Mouse (Mus musculus) forelimb bud, embryonic 11.5 days (tissue): Measurements from ENCODE around the gene Dnah5.

Experiments
- DNase-seq: peaks from one replicate; pipeline ENCODE4 v3.0.0-alpha.2; 2012; ENCODE audit warnings: low read depth, low spot score

The Dnah5 gene

DNA sequence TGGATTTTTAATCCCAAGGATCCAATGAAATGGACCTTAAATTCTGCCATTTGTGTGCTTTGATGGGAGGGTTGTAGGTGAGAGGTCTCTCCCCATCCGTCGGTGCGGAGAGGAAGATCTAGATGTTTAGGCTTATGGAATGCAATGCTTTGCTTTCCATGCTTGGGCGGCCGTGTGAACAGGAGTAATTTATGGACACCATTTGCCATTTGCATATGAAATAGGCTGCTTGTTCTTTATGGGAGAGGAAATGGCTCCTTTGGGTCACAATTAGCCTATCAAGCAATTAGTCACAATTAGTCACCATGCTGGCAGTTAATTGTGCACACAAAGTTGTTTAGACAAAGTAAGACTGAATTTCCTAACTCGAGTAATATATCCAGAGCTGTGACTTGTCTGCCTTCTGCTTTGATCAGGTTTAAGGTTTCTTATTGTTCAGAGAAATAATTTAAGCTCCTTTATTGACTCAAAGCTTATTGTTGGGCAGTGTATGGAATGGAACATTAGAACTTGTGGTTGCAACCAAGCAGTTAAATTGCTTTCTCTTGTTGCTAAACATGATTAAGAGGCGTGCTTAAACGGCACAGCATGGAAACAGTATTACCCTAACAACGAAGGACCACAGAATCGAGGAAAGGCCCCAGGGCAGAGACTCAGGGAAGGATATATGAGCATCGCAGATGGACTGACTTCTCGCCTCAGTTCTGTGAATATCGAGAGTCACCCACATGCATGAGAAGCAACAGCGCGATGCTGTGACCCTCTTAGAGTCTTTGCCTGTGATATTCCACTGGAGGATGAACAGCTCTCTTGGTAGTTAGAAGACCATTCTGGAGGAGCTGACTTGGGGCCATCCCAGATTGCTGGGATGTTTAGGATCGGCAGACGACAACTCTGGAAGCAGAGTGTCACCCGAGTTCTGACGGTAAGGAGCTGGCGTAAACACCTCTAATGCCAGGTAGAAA is at the start of gene Dnah5:
Dnah5 (plus strand) TSS at position 642 of the 965 bp plus-strand sequence.
- no peak for DNase-seq

DNA sequence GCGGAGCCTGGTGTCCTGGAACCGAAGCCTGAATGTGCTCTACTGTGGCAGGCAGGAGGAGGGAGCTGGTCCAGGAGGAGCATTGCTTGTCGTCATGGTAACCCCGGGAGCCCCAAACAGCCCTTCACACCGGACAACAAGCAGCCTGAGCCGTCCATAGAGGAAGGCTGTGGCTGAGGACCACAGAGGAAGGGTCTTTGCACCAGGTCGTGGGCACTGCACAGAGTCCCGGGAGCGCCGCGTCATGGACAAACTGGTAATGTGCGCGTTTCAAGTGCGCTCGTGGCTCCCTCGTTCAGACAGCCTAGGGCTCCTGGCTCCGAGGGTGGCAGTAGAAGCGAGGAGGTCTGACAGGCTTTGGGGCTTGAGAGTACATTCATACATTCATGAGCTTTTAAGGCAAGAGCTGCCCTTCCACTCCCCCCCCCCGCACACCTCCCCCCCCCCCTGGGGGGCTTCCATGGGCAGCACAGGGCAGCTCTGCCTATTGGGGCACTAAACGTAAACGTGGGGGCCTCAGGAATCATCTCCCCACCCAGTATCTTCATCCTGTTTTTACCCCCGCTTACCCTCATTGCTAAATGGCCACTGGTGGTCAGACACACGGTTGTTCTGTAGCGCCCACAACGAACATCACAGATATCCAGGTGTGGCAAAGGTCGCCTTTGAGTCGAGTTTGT is 48.6 kb upstream of the Dnah5 start:
- DNase-seq, result peak; percentile 70

DNA sequence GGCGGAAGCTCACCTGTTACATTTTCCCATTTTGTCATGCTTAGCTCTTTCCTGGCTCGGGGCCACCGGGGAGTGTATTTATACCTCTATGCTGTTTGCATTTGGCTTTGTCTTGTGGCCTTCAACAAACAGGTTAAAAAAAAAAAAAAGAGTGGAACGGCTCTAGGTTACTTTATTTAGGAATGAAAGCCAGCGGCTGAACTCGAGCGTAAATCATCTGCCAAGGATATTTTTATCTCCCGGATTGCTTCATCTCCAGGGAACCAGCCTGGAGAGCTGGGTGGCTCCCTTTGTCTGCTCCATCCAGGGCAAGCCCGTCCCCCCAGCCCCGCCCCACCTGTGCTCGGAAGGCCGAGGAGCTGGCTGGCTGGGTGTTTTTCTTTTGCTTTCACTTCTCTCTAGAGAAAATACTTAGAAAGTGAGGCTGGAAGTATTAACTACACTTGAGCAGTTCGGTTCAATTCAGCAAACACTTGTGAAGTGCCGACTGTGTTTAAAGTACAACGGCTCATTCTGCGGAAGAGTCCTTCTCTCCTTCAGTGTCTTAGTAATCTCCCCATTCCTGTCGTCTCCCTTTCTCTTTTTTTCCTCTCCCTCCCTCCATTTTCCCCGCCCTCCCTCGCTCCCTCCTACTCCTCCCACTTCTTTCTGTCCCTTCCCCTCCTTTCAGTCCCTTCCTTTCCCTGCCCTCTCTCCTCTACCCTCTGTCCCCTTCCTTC is 44.6 kb upstream of the Dnah5 start:
- DNase-seq, result peak; percentile 44

DNA sequence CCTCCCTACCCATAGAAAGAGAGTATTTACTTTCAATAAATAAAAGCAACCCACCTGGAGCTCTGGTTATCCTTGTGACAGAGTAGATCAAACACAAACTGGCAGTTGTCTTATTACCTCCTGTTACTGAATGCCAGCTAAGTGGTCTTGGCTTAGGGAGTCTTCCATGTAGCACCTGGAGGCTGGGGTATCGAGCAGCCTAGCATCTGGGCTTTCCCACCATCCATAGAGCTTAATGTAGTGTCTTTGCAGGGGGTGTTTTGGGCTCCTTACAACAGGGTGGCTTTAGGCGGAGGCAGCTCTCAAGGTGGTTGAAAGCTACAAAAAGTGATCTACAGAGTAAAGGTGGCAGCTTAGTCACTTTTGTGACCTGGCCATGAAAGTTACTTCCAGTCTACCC is 41.3 kb upstream of the Dnah5 start:
- no peak for DNase-seq

DNA sequence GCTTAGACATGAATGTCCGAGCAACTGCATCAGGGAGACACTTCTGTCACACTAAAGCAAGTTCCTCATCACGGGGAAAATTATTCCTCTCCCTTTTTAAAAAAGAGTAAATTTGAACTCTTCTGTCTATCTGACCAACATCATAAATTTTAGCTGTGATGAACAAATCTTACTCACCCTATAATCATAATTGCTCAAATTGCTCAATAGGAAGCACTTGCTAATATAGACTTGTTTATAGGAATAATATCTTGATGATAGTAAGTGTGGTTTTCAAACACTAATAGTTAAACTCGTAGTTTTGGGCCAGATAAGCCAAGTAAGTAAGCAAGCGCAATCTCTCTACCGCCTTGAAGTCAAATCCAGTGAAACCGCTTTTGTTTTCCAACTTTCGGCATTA is 38.3 kb upstream of the Dnah5 start:
- no peak for DNase-seq

DNA sequence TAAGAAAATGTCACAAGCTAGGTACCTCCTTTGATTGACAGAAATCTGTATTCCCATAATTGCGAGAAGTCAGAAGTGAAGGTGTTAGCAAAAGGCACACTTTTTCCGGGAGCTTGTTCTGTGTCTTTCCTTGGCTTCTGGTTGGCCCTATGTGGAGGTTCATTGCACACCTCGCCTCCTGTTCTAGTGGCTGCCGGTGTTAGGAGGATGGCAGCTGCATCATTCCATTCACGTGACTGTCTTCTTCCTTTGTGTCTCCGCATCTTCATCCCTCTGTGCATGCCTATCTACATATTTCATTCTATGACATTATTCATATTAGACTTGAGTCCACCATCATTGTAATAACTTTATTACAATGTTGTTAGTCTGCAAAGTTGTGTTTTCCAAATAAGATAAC is 37.5 kb upstream of the Dnah5 start:
- DNase-seq, result no peak

DNA sequence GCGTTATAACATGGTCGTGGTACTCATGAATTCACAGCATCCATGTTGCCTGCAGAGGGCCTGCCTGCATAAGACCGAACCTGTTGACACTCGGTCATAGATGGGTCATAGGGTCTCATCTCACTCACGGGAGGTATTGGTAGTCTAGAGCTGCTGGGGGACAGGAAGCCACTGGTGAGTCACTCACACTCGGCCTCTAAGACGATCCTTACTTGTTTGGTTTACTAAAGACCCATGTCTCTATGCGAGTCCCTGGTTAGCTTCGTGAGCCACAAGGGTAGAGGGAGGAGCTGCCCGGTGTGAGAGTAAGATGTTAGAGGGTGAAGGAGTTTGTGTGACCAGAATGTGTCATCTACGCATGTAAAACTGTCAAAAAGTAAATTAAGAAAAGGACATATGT is 24.6 kb upstream of the Dnah5 start:
- DNase-seq, result no peak

DNA sequence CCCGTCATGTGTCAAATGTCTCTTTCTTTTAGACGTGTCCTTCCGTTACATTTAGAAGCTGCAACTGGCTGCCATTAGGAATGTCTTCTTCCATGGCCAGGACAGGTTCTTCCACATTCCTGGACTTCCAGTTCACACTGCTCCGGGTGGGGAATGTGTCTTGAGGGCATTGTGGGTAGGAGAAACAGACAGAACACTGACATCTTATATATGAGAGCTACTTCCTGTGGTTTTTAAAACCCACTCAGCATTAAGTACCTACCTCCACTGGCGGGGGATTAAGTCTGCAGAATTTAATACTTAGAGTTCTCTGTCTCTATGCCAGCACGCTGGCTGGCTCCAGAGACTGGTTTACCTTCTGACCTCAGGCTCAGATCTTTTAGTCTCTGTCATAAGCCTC is 24.0 kb upstream of the Dnah5 start:
- peak; percentile 19 for DNase-seq

DNA sequence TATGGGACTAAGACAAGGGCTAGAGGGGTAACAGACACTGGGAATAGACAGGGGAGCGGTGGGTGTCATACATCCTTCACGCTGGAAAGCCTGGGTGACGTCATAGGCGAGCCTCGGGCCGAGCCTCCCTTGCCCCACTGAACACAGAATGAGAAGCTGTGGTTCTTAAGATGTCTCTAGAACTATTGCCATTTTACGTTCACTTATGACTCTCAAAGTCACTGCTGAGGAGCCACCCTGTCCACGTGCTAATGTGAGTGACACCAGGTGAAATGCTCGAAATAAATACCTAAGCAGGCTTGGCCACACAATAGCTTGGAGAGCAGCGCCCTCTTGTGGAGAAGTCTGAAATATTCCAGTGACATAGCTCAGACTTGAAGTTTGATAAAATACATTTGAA is 21.7 kb upstream of the Dnah5 start:
- DNase-seq, result peak; percentile 71

DNA sequence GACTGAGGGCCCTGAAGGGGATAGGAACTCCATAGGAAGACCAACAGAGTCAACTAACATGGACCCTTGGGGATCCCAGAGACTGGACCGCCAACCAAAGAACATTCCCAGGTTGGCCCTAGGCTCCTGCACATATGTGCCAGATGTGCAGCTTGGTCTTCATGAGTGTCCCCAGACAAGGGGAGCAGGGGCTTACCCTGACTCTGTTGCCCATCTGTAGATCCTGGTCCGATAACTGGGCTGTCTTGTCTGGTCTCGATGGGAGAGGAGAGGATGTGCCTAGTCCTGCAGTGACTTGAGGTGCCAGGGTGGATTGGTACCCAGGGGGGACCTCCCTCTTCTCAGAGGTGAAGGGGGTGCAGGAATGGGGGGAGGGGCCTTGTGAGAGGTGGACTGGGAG is 21.0 kb upstream of the Dnah5 start:
- DNase-seq, result no peak

DNA sequence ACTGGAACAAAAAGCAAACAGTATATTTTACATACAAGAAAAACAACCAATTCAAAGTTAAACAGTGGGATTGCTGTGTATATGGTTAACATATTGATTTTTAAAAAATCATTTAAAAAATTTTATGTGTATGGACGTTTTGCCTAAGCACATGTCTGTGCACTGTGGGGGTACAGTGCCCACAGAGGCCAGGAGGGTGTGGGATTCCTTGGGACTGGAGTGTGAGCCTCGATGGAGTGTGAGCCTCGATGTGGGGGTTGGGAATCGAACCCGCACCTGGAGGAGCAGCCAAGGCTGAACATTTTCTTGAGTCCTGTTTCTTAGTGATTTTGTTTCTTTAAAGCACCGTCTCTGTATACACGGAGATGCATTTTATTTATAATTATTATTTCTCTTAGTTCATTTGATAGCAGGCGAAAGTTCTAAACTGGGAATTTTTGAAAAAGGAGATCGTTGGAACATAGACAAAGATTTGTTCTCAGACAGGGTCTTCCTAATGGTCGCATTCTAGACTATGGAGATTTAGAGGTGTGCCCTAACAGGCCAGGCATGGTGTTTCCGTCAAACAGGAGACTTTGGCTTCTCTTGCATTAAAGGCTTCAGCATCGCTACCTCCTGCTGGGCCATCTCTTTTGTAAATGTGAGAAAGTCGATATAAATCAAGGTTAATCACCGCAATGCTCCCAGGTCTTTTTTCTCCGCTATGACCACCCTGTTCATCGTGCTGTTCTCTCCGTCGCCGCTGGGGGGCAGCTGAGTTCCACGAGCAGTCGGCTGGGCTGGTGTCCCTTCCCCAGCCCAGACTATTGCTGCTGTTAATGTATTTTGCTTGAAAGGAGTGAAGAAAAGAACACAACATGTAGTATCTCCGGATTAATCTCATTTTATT is 15.8 kb upstream of the Dnah5 start:
- peak; percentile 61 for DNase-seq

DNA sequence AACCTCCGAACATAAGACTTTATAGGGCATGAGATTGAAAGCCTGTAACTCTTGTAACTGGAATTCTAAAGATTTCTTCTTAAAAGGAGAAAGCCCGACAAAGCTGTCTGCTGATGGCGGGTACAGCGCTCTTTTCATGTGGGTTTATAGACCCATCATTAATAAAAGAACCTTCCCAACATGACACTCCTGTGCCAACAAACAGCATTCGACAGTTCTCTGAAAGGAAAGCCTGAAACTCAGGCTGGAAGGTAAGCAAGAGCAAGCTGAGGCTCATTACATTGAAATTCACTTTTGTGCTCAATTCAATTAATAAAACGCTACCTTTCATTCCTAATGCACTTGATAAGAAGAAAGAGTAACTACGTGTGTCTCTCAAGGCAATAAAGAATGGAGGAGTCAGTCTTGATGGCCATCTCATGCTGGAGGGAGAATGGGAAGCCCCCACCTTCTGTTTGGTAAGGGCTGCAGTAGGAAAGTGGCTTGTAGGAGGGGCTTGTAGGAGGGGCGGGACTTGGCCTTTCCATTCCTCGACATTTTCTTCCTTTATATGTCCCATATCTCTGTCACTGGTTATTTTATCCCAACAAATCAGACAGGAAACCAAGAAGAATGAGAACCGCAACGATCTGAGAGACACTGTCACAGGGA is 15.1 kb upstream of the Dnah5 start:
- DNase-seq, result no peak

DNA sequence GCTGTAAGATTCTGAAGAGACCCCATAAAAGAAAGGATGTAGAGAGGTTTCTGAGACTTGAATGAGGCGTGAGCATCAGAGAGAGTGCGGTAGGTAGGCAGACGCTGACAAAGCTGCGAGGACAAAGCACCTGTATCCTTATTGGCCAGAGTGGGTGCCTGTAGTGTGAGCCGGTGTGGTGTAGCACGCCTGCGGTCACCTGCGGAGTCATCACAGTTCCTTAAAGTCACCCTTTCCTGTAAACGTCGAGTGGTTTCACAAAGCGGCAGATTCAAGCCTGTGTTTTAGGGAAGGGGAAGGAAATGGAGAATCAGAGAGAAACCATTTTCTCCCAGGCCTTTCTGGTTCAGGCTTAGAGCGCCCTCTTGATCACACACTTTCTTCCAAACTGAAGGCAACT is 13.9 kb upstream of the Dnah5 start:
- DNase-seq, result no peak

DNA sequence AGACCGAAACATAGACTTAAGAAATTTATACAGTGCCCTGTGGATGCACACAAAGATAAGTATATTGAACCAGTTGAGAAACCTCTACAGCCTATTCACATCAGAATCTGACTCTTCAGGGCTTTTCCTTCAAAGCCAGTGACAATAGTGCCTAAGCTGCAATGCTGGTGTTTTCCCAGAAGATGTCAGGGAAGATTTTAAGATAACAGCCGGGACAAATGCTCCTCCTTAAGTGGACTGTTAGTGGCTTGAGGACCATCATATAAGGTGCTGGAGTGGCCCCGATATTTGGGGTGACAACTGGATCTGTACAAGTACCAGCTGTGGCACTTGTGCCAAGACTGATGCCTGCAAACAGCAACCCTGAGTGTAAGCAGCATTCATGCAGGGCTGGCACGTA is 4.9 kb upstream of the Dnah5 start:
- DNase-seq, result no peak

DNA sequence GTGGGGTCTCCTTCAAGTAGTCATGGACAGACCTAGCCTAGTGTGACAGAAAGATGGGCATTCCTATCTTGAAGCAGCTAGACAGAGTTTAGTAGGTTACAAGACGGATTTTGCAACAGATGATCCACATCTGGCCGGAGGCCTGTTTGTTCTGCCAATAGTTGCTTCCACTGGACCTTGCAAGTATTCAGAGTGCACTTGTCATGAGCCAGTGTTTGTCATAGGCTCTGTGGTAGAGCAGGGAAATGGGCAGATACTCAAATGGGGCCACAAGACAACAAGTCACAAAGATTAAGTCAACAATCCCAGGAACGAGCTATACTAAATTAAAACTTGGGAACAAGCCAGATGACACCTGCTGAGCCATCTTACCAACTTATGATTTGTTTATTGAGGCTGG is 1.1 kb downstream of the Dnah5 start:
- no peak for DNase-seq

DNA sequence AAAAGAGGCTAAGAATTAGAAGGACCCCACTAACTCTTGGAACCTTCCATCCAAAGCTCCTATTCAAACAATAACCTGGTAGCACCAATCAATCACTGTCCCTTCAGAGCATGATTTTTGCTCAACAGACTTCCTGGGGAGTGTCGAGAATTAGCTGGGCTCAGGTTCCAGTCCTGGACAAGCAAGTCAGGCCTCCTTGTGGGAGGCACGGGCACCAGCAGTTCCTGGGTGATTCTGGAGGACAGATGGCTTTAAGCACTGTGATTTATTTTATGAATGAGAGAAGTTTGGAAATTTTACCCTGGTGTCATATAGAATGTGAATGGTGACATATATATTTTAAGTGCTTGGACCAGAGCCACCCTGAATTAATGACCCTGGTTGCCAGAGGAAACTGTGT is 4.0 kb downstream of the Dnah5 start:
- DNase-seq, result no peak

DNA sequence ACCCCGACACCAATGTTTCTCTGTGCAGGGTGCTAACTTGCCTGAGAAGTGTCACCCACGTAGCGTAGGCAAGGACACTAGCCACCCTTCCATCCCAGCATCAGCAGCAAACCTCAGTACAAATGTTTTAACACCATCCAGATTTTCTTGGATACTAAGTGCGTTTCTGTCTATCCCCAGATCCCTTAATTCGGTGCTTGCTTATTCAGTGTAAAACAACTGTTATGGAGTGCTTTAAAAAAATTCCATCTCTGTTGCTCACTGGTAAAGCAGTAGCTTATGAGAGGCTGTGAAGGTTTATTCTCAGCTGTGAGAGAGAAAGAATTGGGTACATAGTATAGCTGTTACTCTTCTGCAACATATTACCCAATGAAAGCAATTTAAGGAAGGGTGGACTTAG is 9.5 kb downstream of the Dnah5 start:
- DNase-seq, result no peak

DNA sequence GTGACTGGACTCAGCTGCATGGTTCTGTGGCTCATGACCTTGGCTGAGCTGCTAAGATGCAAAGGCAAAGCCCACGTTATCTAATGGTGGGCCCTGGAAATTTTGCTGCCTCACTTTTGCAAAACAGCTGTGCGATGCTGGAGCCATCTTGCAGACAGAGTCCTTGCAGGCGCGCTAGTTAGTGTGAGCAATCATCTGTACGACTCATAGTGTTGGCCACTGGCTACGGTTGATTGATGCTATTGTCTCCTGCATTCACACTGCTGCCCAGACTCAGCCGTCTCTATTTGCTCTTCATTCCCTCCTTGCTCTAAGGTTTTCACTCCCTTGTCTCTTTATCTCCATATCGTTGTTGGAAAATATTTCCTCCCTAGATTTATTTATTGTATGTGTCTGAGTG is 12.8 kb downstream of the Dnah5 start:
- DNase-seq, result no peak

DNA sequence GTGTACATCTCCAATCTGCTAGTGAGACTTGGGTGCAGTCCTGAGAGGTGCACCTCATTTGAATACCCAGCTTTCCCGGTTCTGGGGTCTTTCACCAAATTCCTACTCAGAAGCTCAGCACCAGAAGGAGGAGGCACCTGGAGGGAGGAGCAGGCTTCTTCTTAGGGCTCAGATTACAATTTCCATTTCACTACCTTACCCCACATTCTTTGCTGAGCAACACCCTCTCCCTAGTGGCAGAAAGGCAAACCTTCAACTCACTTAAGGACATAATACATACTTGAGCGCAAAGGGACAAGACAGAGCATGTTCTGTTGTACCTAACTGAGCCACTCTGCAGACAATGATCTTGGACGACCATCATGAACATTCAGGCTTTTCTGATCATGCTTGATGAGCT is 23.8 kb downstream of the Dnah5 start:
- no peak for DNase-seq

DNA sequence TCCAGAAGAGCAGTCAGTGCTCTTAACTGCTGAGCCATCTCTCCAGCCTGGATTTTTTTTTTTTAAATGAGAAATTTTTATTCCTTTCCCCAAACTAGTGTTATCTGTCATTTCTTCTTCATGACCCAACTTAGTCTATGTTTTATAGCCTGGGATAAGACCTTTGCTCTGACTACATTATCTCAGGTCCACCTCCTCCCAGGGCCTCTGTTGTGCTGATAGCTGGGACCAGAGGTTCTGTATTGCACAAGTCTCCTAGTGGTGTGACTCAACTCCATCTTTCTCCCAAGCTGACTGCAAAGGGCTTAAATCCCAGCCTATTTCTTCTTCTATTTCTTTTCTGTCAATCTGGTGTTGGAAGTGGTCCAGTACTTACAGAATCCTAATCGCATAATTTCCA is 56.7 kb downstream of the Dnah5 start:
- no peak for DNase-seq

DNA sequence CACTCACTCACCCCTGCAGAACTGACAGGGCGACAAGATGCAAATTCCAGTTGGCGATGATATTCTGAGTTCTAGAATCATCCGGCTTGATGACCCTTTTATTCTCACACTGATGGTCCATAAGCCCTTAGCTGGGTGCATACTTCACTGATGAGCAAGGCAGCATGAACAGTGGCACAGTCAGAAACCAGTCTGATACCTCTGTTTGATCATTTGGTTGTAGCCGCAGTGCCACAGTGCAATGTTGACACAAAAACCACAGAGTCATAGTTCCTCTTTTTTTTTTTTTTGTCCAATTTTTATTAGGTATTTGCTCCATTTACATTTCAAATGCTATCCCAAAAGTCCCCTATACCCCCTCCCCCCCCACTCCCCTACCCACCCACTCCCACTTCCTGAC is 95.9 kb downstream of the Dnah5 start:
- no peak for DNase-seq
